Mouse (Mus musculus): ENCODE measurements around the gene Slc2a2.
"Not testable (repeated sequence)": the region's sequence is repeated elsewhere in the genome, so short reads cannot be mapped to it uniquely, and the experiment has no call there.

Gene Slc2a2

GRCm38 (mm10) chr3:28734712-28735111, 37.0 kb downstream of the Slc2a2 start:
- peak; percentile 49 for DNase-seq (ENCODE audit: low read depth)

- no peak for DNase-seq (ENCODE audit: low read depth)
Observed at GRCm38 (mm10) chr3:28736981-28737380, 39.3 kb downstream of the Slc2a2 start.

- no peak for DNase-seq (ENCODE audit: low read depth)
Observed at GRCm38 (mm10) chr3:28740353-28740752, 42.6 kb downstream of the Slc2a2 start.

GRCm38 (mm10) chr3:28743251-28743650, 45.5 kb downstream of the Slc2a2 start:
- DNase-seq (ENCODE audit: low read depth), result no peak

GRCm38 (mm10) chr3:28745835-28746483, 48.3 kb downstream of the Slc2a2 start:
- DNase-seq (ENCODE audit: low read depth), result peak; percentile 54

GRCm38 (mm10) chr3:28748151-28748550, 50.4 kb downstream of the Slc2a2 start:
- DNase-seq (ENCODE audit: low read depth), result no peak

GRCm38 (mm10) chr3:28748956-28749355, 51.3 kb downstream of the Slc2a2 start:
- DNase-seq (ENCODE audit: low read depth), result no peak

- no peak for DNase-seq (ENCODE audit: low read depth)
Observed at GRCm38 (mm10) chr3:28755477-28755876, 57.8 kb downstream of the Slc2a2 start.

GRCm38 (mm10) chr3:28761225-28761789, 63.6 kb downstream of the Slc2a2 start:
- DNase-seq (ENCODE audit: low read depth), result no peak

GRCm38 (mm10) chr3:28766935-28767334, 69.2 kb downstream of the Slc2a2 start:
- no peak for DNase-seq (ENCODE audit: low read depth)

- DNase-seq (ENCODE audit: low read depth), result no peak
Observed at GRCm38 (mm10) chr3:28768222-28768621, 70.5 kb downstream of the Slc2a2 start.

GRCm38 (mm10) chr3:28772919-28773318, 75.2 kb downstream of the Slc2a2 start:
- DNase-seq (ENCODE audit: low read depth), result not testable (repeated sequence)

GRCm38 (mm10) chr3:28775361-28775760, 77.7 kb downstream of the Slc2a2 start:
- DNase-seq (ENCODE audit: low read depth), result no peak

- DNase-seq (ENCODE audit: low read depth), result no peak
Observed at GRCm38 (mm10) chr3:28775958-28776357, 78.3 kb downstream of the Slc2a2 start.

- no peak for DNase-seq (ENCODE audit: low read depth)
Observed at GRCm38 (mm10) chr3:28776491-28776890, 78.8 kb downstream of the Slc2a2 start.

GRCm38 (mm10) chr3:28780511-28780910, 82.8 kb downstream of the Slc2a2 start:
- no peak for DNase-seq (ENCODE audit: low read depth)
